Mouse (Mus musculus) midbrain, postnatal 0 days (tissue): ENCODE data around the gene Cinp. TPM values are rescaled to one million over a fixed set of nuclear protein-coding genes. Genes with fewer than 3 reads are reported as not detected.

Experiments
- ATAC-seq: fragments of 200-750 bp; cut with Nextera tagmentation; 2 replicates; pipeline ENCODE4 v1.8.0; 2017; ENCODE audit warnings: moderate number of reproducible peaks, mild to moderate bottlenecking, moderate TSS enrichment, moderate library complexity; ENCODE audit not compliant: low FRiP score
- DNase-seq: peaks from one replicate; pipeline ENCODE4 v3.0.0-alpha.2; 2015; ENCODE audit warnings: low spot score
- H3K27ac ChIP-seq: fragments of 300-500 bp; sonication (generic); 2 replicates; pipeline ENCODE4 v1.5.1; 2014; ENCODE audit warnings: low read depth, mild to moderate bottlenecking, low read length, mixed read lengths
- H3K27me3 ChIP-seq: fragments of 300-500 bp; sonication (generic); 2 replicates; pipeline ENCODE4 v1.6.1; 2014; ENCODE audit warnings: low read length, control low read depth, mixed read lengths; ENCODE audit not compliant: insufficient read depth
- H3K36me3 ChIP-seq: fragments of 300-500 bp; sonication (generic); 2 replicates; pipeline ENCODE4 v1.6.1; 2014; ENCODE audit warnings: low read length, control low read depth, mixed read lengths; ENCODE audit not compliant: insufficient read depth
- H3K4me1 ChIP-seq: fragments of 300-500 bp; sonication (generic); 2 replicates; pipeline ENCODE4 v1.6.1; 2014; ENCODE audit warnings: mild to moderate bottlenecking, control low read depth, antibody characterized with exemption, low read length, mixed read lengths; ENCODE audit not compliant: insufficient read depth
- H3K4me2 ChIP-seq: fragments of 300-500 bp; sonication (generic); 2 replicates; pipeline ENCODE4 v1.6.1; 2014; ENCODE audit warnings: low read depth, mild to moderate bottlenecking, low read length, mixed read lengths; ENCODE audit not compliant: poor library complexity, severe bottlenecking
- H3K4me3 ChIP-seq: fragments of 300-500 bp; sonication (generic); 2 replicates; pipeline ENCODE4 v1.5.1; 2014; ENCODE audit warnings: low read depth, mild to moderate bottlenecking, low read length, moderate library complexity
- H3K9ac ChIP-seq: fragments of 300-500 bp; sonication (generic); replicated peaks from 2 replicates; pipeline ENCODE4 v1.6.1; 2014; ENCODE audit warnings: mild to moderate bottlenecking, low read length, moderate library complexity, mixed read lengths; ENCODE audit not compliant: poor library complexity, severe bottlenecking
- H3K9me3 ChIP-seq: fragments of 300-500 bp; sonication (generic); 2 replicates; pipeline ENCODE4 v1.6.1; 2016; ENCODE audit warnings: low read length, control low read depth
- CTCF ChIP-seq: IDR thresholded peaks from 2 replicates; pipeline ENCODE4 v1.5.1; 2016; ENCODE audit warnings: antibody characterized with exemption, mild to moderate bottlenecking
- WGBS: fragments of 180-500 bp; shearing (Covaris S2); extraction: QIAGEN DNeasy Blood & Tissue Kit; methylation state at CpG from one replicate; pipeline ENCODE4 v1.1.7; 2014; 5-methylcytosine and 5-hydroxymethylcytosine counted together
- polyA plus RNA-seq: library from polyadenylated mRNA; unstranded; fragments of >200 nt; fragmentation: Nextera tagmentation; extraction: Ambion mirVana; gene quantifications from 2 replicates; pipeline ENCODE4 v1.2.1, GENCODE M21; 2015
- total RNA-seq: library from RNA; depleted of rRNA; stranded (reverse); fragments of >200 nt; gene quantifications from 2 replicates; pipeline ENCODE4 v1.2.3, GENCODE M21; 2014

The Cinp gene
- total and polyA plus RNA-seq, 2 experiments from 2014 or later = 91.3 to 153 TPM

DNA sequence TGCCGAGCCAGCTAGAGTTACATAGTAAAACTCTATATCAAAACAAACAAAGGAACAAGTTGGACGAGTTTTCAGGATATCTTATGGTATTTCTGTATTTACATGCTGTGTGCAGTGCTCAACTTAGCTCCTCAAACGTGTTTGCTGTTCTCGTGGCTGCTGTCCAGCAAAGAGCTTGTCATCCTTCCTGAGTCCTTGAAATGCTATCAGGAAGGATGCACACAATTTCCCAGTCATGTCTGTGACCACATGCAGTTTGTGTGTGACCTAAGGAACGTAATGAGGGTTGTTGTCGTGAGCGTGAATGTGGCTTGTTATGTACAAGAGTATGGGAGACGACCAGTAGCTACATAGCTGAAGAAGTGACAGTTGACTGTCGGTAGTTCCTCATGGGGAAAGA lies 26.8 kb upstream of the Cinp start:
- Histone ChIP-seq H3K27me3 (no peaks in the 10 kb centered on the region), H3K4me2 (no peak overlapping the region), H3K36me3 (peaks cover 33% of the 10 kb centered on the region), H3K4me3 (no peak overlapping the region), H3K9me3 (no peaks in the 10 kb centered on the region), H3K4me1 (no peaks in the 10 kb centered on the region), H3K9ac (no peak overlapping the region), H3K27ac (no peak overlapping the region)
- DNase-seq (no peak), ATAC-seq (no peak)
- 89% methylated on average over 9 of the region's 9 CpGs for WGBS
- TF ChIP-seq CTCF = no peak

DNA sequence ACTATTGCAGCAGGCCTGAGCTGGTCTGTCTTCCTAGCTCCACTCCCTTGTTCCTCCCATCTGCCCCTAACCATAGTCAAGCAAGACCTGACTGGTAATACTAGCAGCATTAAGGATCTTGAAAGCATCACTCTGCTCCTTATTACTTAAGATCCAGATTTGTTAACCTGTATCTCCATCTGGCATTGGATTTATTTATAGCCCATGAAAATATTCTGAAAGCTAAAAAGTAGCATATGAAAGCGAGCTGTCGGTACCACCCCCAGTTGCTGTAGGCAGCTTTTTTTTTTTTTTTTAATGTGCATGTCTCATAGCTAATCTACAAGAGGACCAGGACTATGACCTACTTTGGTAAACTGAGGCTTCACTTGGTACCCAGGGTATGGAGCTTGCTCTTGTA lies 21.0 kb upstream of the Cinp start:
- no peaks in the 10 kb centered on the region for H3K27me3 ChIP-seq
- ATAC-seq (no peak), DNase-seq (no peak)
- WGBS = 97% methylated on average over 2 of the region's 2 CpGs
- H3K9ac ChIP-seq = no peak overlapping the region
- peaks cover 16% of the 10 kb centered on the region; the same call in 1 of the 2 replicates for H3K36me3 ChIP-seq
- H3K9me3 ChIP-seq = no peaks in the 10 kb centered on the region
- no peak overlapping the region for H3K27ac ChIP-seq
- no peaks in the 10 kb centered on the region for H3K4me1 ChIP-seq
- TF ChIP-seq CTCF = no peak
- H3K4me3 ChIP-seq = no peak overlapping the region
- H3K4me2 ChIP-seq = no peak overlapping the region

DNA sequence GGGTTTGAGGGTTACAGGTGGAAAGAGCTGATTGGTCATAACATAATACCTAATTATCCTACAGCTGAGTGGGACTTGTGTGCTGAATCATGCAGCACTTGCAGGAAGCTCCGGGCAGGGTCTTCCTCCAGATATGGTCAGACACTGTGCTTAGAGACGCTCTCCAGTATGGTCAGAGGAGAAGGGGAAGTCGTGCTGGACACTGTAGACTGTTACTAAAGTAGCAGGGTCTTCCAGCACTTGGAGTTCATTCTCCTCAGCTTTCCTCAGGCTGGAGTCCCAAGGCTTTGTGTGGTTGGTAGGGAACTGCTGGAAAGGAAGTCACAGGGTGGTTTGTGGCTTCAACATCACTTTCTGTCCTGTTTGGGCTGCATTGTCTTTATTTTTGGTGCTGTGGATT lies 18.9 kb upstream of the Cinp start:
- no peak overlapping the region for H3K4me2 ChIP-seq
- no peak for TF ChIP-seq CTCF
- H3K4me3 ChIP-seq = no peak overlapping the region
- 78% methylated on average over 3 of the region's 3 CpGs for WGBS
- H3K36me3 ChIP-seq = peaks cover 13% of the 10 kb centered on the region; the same call in 1 of the 2 replicates
- H3K9me3 ChIP-seq = no peaks in the 10 kb centered on the region
- no peak overlapping the region for H3K27ac ChIP-seq
- H3K9ac ChIP-seq = no peak overlapping the region
- no peaks in the 10 kb centered on the region for H3K4me1 ChIP-seq
- ATAC-seq = no peak
- no peak for DNase-seq
- H3K27me3 ChIP-seq = no peaks in the 10 kb centered on the region

DNA sequence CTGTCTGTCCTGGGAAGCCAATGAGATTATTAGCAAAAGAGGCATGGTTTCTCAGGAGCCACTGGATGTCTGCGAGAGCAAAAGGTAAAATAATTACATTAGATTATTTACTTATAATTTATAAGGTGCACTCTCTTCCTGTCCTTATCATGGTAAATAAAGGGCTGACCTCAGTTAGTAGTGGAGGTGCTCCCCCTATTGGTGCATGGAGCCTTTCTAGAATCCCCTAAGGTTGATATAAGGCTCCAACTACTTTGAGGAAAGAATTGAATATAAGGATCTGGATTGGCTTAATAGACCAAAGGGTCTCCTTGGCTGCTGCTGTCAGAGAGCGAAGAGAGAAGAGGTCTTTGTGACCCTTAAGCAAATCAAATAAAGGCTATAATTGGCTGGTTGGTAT lies 14.6 kb upstream of the Cinp start:
- DNase-seq (no peak), ATAC-seq (no peak)
- Histone ChIP-seq H3K4me1 (no peaks in the 10 kb centered on the region), H3K27me3 (no peaks in the 10 kb centered on the region), H3K4me3 (no peak overlapping the region), H3K27ac (no peak overlapping the region), H3K9me3 (no peaks in the 10 kb centered on the region), H3K4me2 (no peak overlapping the region), H3K36me3 (peaks cover 15% of the 10 kb centered on the region), H3K9ac (no peak overlapping the region)
- WGBS = 96% methylated on average over 2 of the region's 2 CpGs
- TF ChIP-seq CTCF = peak; percentile 12; the same call in 1 of the 2 replicates

DNA sequence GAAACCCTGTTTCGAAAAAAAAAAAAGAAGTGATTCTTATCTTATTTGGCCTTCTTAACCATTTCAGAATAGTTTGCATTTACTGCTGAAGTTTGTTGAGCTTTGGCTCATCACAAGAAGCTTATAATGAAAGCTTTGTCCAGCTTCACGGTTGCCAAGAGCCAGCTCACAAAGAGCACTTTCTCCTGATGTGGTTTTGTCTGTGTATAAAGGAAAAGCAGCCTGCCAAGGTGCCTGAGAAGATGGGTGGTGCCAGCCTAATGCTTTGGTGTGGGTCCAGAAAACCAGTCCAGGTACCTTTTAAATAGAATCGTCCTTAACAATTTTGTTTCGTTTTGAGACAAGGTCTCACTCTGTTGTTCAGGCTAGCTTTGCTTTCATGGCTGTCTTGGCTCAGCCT lies 13.2 kb upstream of the Cinp start:
- Histone ChIP-seq H3K9me3 (no peaks in the 10 kb centered on the region), H3K9ac (no peak overlapping the region), H3K27ac (no peak overlapping the region), H3K4me2 (no peak overlapping the region), H3K27me3 (no peaks in the 10 kb centered on the region), H3K4me3 (no peak overlapping the region), H3K4me1 (no peaks in the 10 kb centered on the region), H3K36me3 (peaks cover 10% of the 10 kb centered on the region; the same call in 1 of the 2 replicates)
- 70% methylated on average over 4 of the region's 4 CpGs for WGBS
- no peak for ATAC-seq
- TF ChIP-seq CTCF = no peak
- DNase-seq = peak; percentile 13

DNA sequence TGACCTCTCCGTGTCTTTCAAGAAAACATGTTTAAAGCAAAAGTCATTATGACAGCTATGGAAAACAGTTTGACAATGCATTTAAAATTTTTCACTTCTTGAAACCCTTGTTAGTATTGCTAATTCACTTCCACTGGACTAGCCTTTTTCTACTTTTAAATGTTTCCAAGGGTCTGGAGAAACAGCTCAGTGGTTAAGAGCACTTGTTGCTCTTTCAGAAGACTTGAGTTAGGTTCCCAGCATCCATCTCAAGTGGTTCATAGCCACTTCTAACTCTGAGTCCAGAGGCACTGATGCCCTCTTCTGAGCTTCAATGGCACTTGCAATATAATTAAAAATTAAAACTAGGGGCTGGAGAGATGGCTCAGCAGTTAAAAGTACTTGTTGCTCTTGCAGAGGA lies 2.9 kb upstream of the Cinp start:
- no peak overlapping the region for H3K27ac ChIP-seq
- no peak for DNase-seq
- no peak overlapping the region for H3K4me2 ChIP-seq
- 94% methylated on average over 1 of the region's 1 CpGs for WGBS
- no peak for ATAC-seq
- no peak overlapping the region for H3K9ac ChIP-seq
- H3K4me1 ChIP-seq = 0 out of 2 replicates have a peak, but pooled peaks cover 6% of the 10 kb centered on the region
- H3K9me3 ChIP-seq = no peaks in the 10 kb centered on the region
- no peak for TF ChIP-seq CTCF
- H3K36me3 ChIP-seq = no peaks in the 10 kb centered on the region
- no peak overlapping the region for H3K4me3 ChIP-seq
- no peaks in the 10 kb centered on the region for H3K27me3 ChIP-seq
